ENCODE assay signal across 24 mouse cellular contexts in genomic region chr1:127589542-127589941, GRCm38 (mm10).
DNase-seq lines count a peak whose midpoint lies in the region; ATAC-seq lines count a peak whose summit lies in the region.
"Had no signal": no experiment of that assay in that cellular context is flagged by ENCODE, and none has a peak within 500 bp of the region (broad histone marks: within the 10 kb centered on the region; RNA-seq: fewer than 3 reads in every experiment).

No protein-coding gene starts in this region.

- no peak overlapping the region for H3K4me2 ChIP-seq in forebrain, embryonic 16.5 days (ENCODE audit: low read length)
- no peak overlapping the region for H3K4me2 ChIP-seq in forebrain, embryonic 12.5 days
- H3K4me2 ChIP-seq: embryonic facial prominence, embryonic 12.5 days; forebrain, embryonic 13.5 days; heart, embryonic 12.5 days; hindbrain, embryonic 13.5 days; kidney, embryonic 15.5 days; limb, embryonic 15.5 days; lung, embryonic 14.5 days; midbrain, embryonic 15.5 days; neural tube, embryonic 13.5 days had no signal

- H3K36me3 ChIP-seq in forebrain, embryonic 16.5 days (ENCODE audit: control insufficient read depth, insufficient read depth): no peaks in the 10 kb centered on the region
- no peaks in the 10 kb centered on the region for H3K36me3 ChIP-seq in forebrain, embryonic 12.5 days (replicated peaks)
- H3K36me3 ChIP-seq in embryonic facial prominence, embryonic 10.5 days (replicated peaks): no peaks in the 10 kb centered on the region
- H3K36me3 ChIP-seq: embryonic facial prominence, embryonic 12.5 days; heart, embryonic 12.5 days; hindbrain, embryonic 13.5 days; kidney, embryonic 15.5 days; limb, embryonic 15.5 days; midbrain, embryonic 15.5 days; neural tube, embryonic 13.5 days had no signal

- no peak overlapping the region for H3K27ac ChIP-seq in forebrain, embryonic 16.5 days (ENCODE audit: low read length)
- H3K27ac ChIP-seq in forebrain, embryonic 12.5 days: no peak overlapping the region
- H3K27ac ChIP-seq in embryonic facial prominence, embryonic 10.5 days (replicated peaks): no peak overlapping the region
- H3K27ac ChIP-seq: embryonic facial prominence, embryonic 12.5 days; forebrain, embryonic 13.5 days; hindbrain, embryonic 13.5 days; kidney, embryonic 15.5 days; limb, embryonic 15.5 days; liver, embryonic 14.5 days; midbrain, embryonic 15.5 days; neural tube, embryonic 13.5 days had no signal

- peak; percentile 34 for DNase-seq in right cerebral cortex, postnatal 4 days
- no peak for DNase-seq in right cerebral cortex, postnatal 25 days
- DNase-seq in cerebellum, adult 9-11 months: peak; percentile 74
- DNase-seq in embryo, embryonic 11 days: no peak
- DNase-seq in adrenal gland, postnatal 14 days: no peak
- no peak for DNase-seq in embryonic facial prominence, embryonic 10.5 days (ENCODE audit: low spot score)
- DNase-seq: adrenal gland, postnatal 10 days; gastrocnemius, postnatal 14 days; heart, postnatal 36 days; kidney, adult 11 months; layer of hippocampus, adult 9-11 months; lung, embryonic 14.5 days had no signal

- H3K27me3 ChIP-seq in forebrain, embryonic 16.5 days (replicated peaks; ENCODE audit: control insufficient read depth, insufficient read depth, low read length): no peaks in the 10 kb centered on the region
- H3K27me3 ChIP-seq in forebrain, embryonic 12.5 days: no peaks in the 10 kb centered on the region
- H3K27me3 ChIP-seq in embryonic facial prominence, embryonic 10.5 days (replicated peaks; ENCODE audit: low read depth, poor library complexity, severe bottlenecking): no peaks in the 10 kb centered on the region
- H3K27me3 ChIP-seq: embryonic facial prominence, embryonic 12.5 days; forebrain, embryonic 13.5 days; heart, embryonic 12.5 days; hindbrain, embryonic 13.5 days; limb, embryonic 15.5 days; megakaryocyte, embryonic 14.5 days; midbrain, embryonic 15.5 days; neural tube, embryonic 13.5 days had no signal

- no peak overlapping the region for H3K4me3 ChIP-seq in forebrain, embryonic 16.5 days (replicated peaks; ENCODE audit: low read length)
- H3K4me3 ChIP-seq in forebrain, embryonic 12.5 days (replicated peaks): no peak overlapping the region
- no peak overlapping the region for H3K4me3 ChIP-seq in embryonic facial prominence, embryonic 10.5 days
- H3K4me3 ChIP-seq: embryonic facial prominence, embryonic 12.5 days; forebrain, embryonic 13.5 days; heart, embryonic 12.5 days; hindbrain, embryonic 13.5 days; kidney, embryonic 15.5 days; limb, embryonic 15.5 days; megakaryocyte, embryonic 14.5 days; midbrain, embryonic 15.5 days; neural tube, embryonic 13.5 days had no signal

- WGBS in forebrain, embryonic 16.5 days: 62% methylated on average over 3 of the region's 3 CpGs
- 86% methylated on average over 3 of the region's 3 CpGs for WGBS in forebrain, embryonic 12.5 days
- WGBS in embryonic facial prominence, embryonic 10.5 days: 72% methylated on average over 3 of the region's 3 CpGs

- no peak overlapping the region for H3K9ac ChIP-seq in forebrain, embryonic 16.5 days (replicated peaks; ENCODE audit: low read depth, low read length)
- H3K9ac ChIP-seq in forebrain, embryonic 12.5 days: no peak overlapping the region
- H3K9ac ChIP-seq: embryonic facial prominence, embryonic 12.5 days; forebrain, embryonic 13.5 days; heart, embryonic 12.5 days; hindbrain, embryonic 13.5 days; kidney, embryonic 15.5 days; limb, embryonic 15.5 days; liver, embryonic 14.5 days; lung, embryonic 14.5 days; midbrain, embryonic 15.5 days; neural tube, embryonic 13.5 days had no signal

- no peaks in the 10 kb centered on the region for H3K9me3 ChIP-seq in forebrain, embryonic 16.5 days (ENCODE audit: control insufficient read depth, low read length)
- no peaks in the 10 kb centered on the region for H3K9me3 ChIP-seq in forebrain, embryonic 12.5 days
- H3K9me3 ChIP-seq in embryonic facial prominence, embryonic 10.5 days: no peaks in the 10 kb centered on the region
- H3K9me3 ChIP-seq: embryonic facial prominence, embryonic 12.5 days; forebrain, embryonic 13.5 days; heart, embryonic 12.5 days; hindbrain, embryonic 13.5 days; kidney, embryonic 15.5 days; limb, embryonic 15.5 days; megakaryocyte, embryonic 14.5 days; midbrain, embryonic 15.5 days; neural tube, embryonic 13.5 days had no signal

- no peaks in the 10 kb centered on the region for H3K4me1 ChIP-seq in forebrain, embryonic 16.5 days (replicated peaks; ENCODE audit: control insufficient read depth, insufficient read depth, low read length)
- no peaks in the 10 kb centered on the region; the same call in 1 of the 2 replicates for H3K4me1 ChIP-seq in forebrain, embryonic 12.5 days
- no peaks in the 10 kb centered on the region for H3K4me1 ChIP-seq in embryonic facial prominence, embryonic 10.5 days
- H3K4me1 ChIP-seq: embryonic facial prominence, embryonic 12.5 days; forebrain, embryonic 13.5 days; hindbrain, embryonic 13.5 days; kidney, embryonic 15.5 days; limb, embryonic 15.5 days; midbrain, embryonic 15.5 days; neural tube, embryonic 13.5 days had no signal

- ATAC-seq in forebrain, embryonic 16.5 days: 0 out of 2 replicates have a peak, but pooled peaks have one; percentile 47
- ATAC-seq in forebrain, embryonic 12.5 days (ENCODE audit: low FRiP score): no peak
- ATAC-seq: forebrain, embryonic 13.5 days; midbrain, embryonic 15.5 days had no signal

Comparison
In these comparisons a context has a peak if more than half of its experiments do, and no peak if none do; other contexts are left out.
1. DNase-seq: peak in right cerebral cortex, postnatal 4 days (single experiment) and cerebellum, adult 9-11 months (single experiment); none in right cerebral cortex, postnatal 25 days (single experiment), embryo, embryonic 11 days (single experiment), adrenal gland, postnatal 14 days (single experiment) and embryonic facial prominence, embryonic 10.5 days (single experiment).